Mouse (Mus musculus) cerebellum, postnatal 14 days (tissue): Measurements from ENCODE around the gene Homer2.

Source experiments
- DNase-seq, 2 experiments: peaks; one replicate each; pipeline ENCODE4 v3.0.0; 2021; ENCODE audit warnings: mixed read lengths in 2 of 2

Gene Homer2

GRCm38 (mm10) chr7:81649270-81649669, 58.1 kb downstream of the Homer2 start:
- DNase-seq: peak in 1 of 2 experiments; percentile 31

GRCm38 (mm10) chr7:81647959-81648358, 59.4 kb downstream of the Homer2 start:
- DNase-seq: no peak

DNA sequence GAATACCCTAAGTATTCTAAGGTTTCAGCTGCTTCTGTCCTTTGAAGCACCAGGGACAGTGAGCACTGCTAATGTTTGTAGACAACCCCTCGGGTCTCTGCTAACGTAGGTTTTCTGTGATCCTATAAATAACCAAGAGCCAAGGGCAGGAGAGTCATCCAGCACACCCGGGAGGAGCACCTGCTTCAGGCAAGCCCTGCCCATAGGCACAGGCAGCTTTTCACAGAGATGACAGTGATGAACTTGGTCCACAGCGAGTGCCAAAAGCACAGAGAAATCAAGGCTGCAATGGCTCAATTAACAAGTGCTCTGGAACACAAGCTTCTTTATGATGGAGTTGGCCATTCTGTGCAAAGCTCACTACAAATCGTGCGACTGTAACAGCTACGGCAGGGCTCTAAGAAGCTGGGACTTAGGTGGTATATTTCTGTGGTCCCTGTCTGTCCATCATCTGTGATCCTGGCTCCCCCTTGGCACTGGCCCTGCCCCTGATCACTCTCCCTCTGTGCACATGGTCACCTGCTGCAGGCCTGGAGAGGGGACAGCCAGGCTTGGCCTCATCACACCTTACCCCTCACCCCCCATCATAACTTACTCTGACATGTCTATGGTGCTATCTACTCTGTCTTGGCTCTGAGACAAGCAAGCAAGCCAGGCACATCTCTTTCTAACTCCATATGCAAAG, 62.6 kb downstream of the Homer2 start:
- DNase-seq: peak; percentile 78 to 85

GRCm38 (mm10) chr7:81641101-81641500, 66.2 kb downstream of the Homer2 start:
- DNase-seq: peak; percentile 60 to 66

DNA sequence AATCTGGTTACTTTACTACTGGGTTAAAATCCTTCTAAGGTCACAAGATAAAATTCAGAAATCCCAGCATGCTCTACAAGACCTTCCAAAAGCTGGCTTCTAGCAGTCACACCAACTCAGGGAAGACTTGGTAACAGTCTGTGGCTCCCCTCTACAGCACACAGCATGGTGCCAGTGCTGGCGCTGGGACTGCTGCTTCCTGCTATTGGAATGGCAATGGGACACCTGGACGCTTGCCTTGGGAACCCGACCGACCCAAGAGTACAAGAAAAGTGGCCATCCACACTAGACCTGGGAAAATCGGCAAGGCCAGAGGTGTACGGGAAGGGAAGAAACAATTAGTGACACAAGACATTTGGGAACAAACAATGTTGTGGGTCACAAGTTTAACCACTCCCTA, 74.7 kb downstream of the Homer2 start:
- DNase-seq: peak; percentile 60 to 76

DNA sequence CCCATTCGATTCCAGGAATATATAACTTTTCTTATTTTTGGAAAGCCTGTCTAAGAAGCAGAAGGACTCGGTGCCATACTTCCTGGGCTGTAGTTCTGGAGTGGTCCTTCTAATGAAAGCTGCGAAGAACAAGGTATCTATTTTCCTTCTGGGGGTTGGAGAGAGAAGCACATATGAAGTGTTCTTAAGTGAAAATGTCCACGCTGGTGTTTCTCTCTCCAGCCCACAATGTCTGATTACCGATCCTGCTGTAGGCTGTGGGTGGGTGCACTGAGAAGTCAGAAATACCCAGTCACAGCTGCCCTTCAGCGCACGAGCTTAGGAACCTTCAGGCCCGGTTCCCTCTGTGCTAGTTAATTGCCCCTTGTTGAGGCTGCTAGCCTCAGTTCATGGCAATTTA, 76.1 kb downstream of the Homer2 start:
- DNase-seq: no peak

- DNase-seq: peak in 1 of 2 experiments; percentile 60
Observed at GRCm38 (mm10) chr7:81626460-81626859, 80.9 kb downstream of the Homer2 start.

- DNase-seq: no peak
Observed at GRCm38 (mm10) chr7:81623767-81624166, 83.6 kb downstream of the Homer2 start.

GRCm38 (mm10) chr7:81622793-81623192, 84.5 kb downstream of the Homer2 start:
- DNase-seq: no peak

DNA sequence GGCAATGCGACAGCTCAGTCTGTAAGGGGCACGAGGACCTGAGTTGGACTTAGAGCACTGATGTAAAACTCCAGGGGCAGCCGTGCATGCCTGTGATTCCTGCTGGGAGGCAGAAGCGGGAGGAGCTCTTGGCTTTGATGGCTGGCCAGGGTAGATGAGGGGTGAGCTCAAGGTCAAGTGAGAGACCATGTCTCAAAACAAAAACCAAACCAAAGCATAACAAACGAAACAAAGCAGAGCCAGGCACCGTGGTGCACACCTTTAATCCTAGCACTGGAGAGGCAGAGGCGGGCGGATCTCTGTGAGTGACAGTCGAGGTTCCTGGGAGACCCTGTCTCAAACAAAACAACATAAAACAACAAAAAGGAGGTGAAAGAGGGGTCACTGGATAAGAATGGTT, 92.3 kb downstream of the Homer2 start:
- no peak for DNase-seq

DNA sequence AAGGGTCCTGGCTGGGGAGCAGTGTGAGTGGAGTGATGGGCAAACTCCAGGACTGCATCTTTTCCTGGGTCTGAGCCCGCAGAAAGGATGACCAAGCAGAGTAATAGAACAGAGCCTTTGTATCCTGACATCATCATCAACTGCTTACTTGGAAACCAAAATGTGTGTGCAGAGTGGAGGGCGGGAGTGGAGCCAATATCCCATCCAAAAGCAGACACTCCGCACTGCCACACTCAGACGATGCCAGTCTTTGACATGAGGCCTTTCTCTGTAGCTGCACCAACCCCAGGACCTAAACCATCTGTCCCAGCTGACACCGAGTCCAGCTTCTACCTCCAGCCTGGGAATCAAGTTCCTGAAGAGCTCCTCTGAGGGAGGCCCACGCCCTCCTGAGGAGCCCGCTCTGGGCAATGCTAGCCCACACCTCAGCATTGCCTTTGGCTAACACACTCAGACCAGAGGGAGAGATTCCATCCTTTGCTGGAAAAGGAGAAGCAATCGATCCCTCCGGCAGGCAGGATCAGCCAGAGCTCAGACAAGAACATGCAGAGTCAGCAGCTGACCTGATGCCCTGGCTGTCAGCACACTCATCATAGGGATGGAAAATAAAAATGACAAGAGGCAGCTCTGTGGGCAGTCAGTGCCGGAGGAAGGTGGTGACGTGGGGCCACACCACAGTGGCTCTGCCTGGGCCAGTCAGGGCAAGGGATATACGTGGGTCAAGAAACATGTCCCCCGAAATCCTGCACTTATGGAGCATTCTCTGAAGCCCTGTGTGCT, 94.3 kb downstream of the Homer2 start:
- DNase-seq: peak; percentile 47 to 50

DNA sequence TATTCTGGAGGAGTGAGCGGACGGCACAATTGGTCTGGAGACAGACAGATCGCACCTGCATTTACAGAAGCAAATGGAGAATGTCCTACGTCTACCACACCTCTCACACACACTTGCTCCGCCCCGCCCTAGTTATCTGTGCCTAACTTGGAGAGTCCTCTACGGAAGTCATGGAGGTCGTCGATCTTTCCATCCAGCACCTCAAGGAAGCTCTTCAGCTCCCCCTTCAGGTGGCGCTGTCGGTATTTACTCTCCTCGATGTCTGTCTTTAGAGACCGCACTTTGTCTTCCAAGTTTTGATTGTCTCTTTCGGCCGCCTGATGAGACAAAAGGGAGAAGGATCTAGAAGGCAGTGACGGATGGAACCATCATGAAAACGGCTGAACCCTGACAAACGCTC, 97.2 kb downstream of the Homer2 start:
- DNase-seq: peak; percentile 47 to 57

DNA sequence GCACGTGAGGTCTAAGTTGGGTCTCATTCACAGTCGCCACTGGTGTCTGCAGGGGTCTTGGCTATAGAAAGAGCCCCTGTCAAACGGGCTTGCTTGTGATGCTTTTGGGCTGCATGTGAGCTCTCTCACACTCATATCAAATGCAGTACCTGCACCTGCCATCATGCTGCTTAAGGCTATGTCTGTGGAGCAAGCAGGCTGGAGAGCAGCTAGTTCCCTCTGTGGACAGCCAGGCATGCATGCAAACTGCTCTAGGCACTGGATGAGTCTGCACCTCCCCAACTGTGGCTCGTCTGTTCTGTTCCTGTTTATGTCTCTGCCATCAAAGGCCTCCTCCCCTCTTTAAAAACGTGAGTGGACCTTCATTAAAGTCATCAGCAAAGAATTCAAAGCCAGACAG, 100.9 kb downstream of the Homer2 start:
- peak; percentile 50 to 54 for DNase-seq

- DNase-seq: no peak
Observed at GRCm38 (mm10) chr7:81605489-81605888, 101.8 kb downstream of the Homer2 start.

- no peak for DNase-seq
Observed at GRCm38 (mm10) chr7:81604991-81605390, 102.3 kb downstream of the Homer2 start.

DNA sequence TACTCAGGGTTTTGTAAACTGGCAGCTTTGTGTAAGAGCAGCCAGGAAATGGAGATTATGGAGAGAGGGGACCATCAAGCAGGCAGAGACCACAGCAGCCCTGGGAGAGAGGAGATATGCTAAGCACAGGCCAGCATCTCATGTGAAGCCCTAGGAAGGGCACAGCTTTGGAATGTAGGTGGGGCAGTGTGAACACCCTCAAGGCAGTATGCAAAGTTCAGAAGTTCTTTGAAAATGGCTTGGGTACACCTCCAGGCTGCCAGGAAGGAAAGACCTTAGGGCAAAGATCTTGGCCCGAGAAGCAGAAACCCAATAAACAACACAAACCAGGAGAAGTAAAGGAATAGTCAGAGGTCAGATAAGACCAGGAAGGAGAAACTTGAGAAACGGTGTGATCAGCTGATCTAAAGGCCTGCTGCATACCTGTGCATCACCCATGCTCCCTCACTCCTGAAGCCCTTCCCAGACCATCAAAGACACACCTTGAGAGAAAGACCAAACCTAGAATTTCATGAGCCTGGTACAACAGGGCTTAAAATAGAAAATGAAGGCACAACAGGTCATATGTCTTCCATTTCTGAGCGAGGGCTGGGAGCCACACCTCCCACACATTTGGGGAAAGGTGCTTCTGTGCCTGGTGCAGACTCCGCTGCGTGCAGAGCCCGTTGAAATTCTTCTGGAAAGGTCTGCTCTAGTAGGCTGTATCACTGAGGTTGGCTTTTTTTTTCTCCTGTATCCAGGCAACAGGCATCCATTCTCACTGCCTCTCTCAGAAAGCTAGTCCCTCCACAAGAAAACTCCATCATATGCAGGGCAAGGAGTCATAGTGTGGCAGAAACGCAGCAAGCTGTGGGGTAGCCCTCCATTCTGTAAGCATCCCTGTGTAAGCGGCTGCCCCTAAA, 107.7 kb downstream of the Homer2 start:
- no peak for DNase-seq

GRCm38 (mm10) chr7:81597660-81598059, 109.7 kb downstream of the Homer2 start:
- DNase-seq: no peak

DNA sequence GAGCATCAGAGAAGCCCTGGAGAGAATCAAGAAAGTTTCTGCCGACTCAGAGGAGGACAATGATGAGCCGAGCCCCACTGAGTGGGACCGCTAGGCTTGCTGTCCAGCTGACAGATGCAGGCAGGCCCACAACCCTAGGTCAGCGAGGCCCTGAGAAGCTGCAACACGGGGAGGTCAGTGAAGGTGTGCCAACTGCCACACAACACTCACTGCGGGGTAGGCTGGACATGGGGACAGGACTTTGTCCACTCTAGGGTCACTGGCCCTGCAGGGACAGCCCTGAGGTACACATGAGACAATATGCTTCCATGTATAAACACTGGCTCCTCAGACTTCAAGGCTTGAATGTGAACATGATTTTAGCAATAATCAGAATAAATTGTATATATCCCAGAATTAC, 111.2 kb downstream of the Homer2 start:
- DNase-seq: no peak

- DNase-seq: no peak
Observed at GRCm38 (mm10) chr7:81595056-81595455, 112.3 kb downstream of the Homer2 start.

DNA sequence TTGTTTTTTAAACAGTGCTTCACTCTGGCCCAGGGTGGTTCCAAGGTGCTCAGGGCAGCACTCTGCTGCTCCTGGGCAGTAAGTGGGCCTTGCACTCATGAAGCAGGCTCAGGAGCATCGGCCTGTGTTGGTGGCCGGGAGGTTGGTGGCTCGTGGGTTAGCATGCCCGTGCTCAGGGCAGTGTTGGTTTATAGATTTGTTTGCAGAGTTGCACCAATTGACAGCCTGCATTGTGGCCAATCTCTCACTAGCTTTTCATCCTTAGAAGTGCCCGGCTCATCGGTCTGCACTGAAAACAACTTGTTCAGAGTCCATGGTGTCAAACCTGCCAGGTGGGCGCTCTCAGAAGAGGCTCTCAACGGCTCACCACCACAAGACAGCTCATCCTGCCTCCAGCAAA, 113.9 kb downstream of the Homer2 start:
- no peak for DNase-seq

- no peak for DNase-seq
Observed at GRCm38 (mm10) chr7:81592686-81593085, 114.6 kb downstream of the Homer2 start.

GRCm38 (mm10) chr7:81587238-81587637, 120.1 kb downstream of the Homer2 start:
- DNase-seq: no peak

GRCm38 (mm10) chr7:81585326-81585725, 122.0 kb downstream of the Homer2 start:
- no peak for DNase-seq
